Mouse (Mus musculus): ENCODE measurements around the gene Krt82.
"Not testable (repeated sequence)": the region's sequence is repeated elsewhere in the genome, so short reads cannot be mapped to it uniquely, and the experiment has no call there.

The Krt82 gene

DNA sequence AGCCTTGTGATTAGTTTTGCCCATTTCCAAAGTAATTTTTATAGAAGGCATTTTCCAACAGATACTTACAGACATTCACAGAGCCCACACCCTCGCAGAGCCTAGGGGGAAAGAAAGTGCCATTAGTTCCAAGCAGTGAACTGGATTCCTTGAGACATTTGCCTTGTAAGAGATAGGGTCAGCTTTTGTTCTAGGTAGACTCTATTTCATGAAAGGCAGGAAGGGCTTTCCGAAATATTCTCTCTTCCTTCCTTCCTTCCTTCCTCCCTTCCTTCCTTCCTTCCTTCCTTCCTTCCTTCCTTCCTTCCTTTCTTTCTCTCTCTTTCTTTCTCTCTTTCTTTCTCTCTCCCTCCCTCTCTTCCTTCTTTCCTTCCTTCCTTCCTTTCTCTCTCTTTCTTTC, 33.3 kb downstream of the Krt82 start, which contains the start of gene Gm49425:
Gene Gm49425, minus strand, starts transcription at position 101 of the 400 bp plus-strand sequence.
- not testable (repeated sequence) for DNase-seq (ENCODE audit: low read depth)

DNA sequence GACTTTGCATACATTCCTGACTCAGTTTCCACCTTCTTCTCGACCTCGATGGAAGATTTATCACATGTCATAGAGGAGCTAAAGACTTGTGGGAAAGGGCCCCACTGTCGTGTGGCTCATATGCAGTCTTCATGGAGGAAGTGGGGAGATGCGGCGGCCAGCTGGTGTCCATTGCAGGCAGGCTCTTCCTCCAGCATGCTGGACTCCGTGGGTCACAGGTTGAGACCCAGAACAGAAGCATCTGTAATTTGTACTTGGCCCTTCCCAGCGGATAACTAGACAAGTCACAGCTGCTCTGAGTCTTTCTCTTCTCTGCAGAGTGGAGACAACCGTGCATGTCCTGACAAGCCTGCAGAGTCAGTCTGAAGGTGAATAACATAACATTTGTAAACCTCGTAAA, 42.2 kb downstream of the Krt82 start:
- DNase-seq (ENCODE audit: low read depth) = no peak

DNA sequence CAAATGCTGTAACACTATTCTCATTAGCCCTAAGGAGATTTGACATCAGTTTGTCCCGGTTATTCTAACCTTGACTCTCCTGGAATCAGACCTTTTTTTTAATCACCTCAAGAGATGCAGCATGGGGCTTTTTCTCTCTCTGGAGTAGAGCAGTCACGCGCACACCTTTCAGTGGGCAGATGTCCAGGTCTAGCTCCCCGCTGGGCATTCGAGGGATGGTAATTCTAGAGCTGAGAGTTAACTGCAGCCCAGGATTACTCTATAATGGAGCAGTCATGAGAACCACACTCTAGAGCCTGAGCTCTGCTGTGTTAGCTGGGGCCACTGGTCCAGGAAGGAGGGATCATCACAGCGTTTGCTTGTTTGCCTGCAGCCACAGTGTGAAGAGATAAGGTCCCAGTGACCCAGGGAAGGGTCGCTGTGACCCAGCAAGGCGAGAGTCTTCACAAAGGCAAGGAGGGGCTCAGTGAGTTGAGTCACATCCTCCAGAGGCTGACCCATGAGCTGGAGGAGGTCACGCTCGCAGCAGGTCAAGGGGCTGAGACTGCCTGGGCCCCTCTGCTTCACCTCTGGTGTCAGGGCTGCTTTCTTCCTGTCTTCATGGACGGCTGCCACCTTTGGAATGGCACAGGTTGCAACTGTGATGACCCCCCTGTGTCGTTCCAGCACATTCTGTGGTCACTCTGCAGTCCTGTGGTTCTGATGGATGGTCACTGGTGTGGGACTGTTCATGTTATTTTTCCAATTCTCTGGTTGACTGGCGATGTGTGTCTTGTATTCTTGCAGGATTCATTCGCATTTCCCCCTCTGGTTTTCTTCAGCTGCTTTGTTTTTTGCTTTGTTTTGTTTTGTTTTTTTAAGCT, 43.3 kb downstream of the Krt82 start:
- DNase-seq (ENCODE audit: low read depth) = no peak

DNA sequence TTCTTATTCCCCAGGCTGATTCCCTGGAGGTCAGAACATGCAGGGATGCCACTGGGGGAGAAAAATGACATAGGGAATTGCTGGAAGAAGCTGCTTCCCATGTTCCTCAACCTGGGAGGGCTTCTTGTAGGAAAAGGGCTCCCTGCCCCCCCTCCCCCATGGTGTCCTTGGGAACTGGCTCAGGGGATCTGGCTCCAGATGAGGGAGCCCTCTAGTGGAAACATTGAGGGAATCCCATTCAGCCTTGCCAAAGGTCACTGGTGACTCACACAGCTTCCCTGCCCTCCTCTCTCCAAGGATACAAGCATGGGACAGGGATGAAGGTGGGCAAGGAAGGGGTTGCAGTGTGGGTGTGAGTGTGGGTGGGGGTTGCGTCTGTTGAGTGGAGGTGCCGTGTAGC, 53.3 kb downstream of the Krt82 start:
- DNase-seq (ENCODE audit: low read depth) = no peak

DNA sequence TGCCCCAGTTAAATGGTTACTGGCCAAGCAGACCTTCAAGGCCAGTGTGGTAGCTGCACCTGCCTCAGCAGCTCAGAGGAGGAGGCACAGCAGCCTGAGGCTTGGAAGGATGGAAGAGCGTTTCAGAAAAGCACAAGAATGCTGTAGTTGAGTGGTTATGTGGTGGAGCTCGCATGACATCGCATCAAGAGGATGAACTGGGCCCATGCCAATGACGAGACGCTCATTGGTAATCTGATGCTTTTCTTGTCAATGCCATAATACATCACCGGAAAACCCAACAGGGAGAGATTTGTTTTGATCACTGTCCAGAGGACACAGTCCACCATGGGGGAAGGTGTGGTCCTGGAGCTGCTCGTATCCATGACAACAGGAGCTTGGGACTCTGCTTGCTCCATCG, 55.2 kb downstream of the Krt82 start:
- DNase-seq (ENCODE audit: low read depth) = no peak

DNA sequence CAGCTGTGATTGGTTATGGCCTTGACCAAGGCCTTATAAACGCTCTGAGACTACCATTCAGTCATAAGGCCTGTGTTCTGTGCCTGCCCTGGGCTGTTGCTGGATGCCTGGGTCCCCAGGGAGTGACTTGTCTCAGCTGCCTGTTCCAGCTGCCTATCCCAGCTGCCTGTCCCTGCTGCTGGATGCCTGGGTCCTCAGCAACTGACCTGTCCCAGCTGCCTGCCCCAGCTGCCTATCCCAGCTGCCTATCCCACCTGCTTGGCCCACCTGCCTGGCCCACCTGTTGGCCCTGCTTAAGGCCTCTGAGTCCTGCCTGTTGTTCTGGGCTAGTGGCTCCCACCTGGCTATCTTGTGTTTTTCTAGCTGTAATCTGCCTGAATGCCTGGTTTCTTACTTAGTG, 56.3 kb downstream of the Krt82 start:
- DNase-seq (ENCODE audit: low read depth) = no peak

DNA sequence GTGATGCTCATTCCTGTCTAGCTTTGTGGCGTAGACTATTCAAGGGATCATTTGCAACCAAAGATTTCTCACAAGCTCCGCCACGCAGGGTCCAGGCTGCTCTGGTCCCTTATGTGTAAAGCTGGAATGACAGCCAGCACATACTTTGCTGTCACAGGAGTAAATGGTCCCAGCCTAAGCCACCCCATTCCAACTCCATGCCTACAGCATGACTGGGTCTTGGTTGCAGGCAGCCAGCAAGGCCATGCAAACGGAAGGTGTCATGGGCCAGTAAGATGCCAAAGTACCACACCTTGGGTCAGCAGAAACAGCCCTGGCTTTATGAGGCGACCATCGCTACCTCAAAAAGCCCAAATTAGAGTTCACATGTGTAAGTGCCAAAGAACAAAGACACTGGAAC, 56.8 kb downstream of the Krt82 start:
- DNase-seq (ENCODE audit: low read depth) = no peak

DNA sequence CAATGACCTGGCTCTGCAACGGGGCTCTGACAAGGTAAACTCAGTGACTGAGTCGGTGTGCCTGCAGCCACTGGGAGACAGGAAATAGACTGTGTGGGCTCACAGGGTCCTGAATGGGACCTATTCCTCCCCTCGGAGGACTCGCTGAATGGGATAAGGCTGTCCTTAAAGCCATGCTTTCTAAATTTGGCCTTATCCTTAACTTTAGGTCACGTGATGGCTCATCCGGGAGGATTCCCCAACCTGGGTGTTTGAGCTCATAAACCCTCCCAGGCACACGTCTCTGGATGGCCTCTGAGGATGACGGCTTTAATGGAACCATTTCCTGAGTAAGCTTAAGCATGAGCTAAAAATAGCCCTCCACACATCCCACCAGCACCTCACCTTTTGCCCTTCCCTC, 57.7 kb downstream of the Krt82 start:
- DNase-seq (ENCODE audit: low read depth) = no peak

DNA sequence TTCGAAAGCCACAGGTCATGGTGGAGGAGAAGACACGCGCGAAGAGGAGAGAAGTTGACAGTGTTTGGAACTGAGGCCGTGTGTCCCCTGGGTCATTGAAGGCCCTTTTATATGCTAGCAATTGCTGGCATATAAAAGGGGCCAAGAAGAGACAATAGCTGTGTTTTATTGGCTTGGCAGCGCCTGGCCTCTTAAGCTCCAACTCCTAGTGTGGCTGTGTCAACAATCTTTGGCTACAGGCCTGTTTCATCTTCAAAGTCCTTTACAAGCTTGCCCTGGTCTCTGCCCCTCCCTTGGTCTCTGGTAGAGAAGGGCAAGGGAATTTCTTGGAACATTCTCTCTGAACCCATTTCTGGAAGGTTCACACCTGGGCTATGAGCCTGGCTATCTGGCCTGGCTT, 59.0 kb downstream of the Krt82 start, which contains the start of gene Krt83:
Gene Krt83, minus strand, starts transcription at position 82 of the 400 bp plus-strand sequence.
- no peak for DNase-seq (ENCODE audit: low read depth)

Data from naive thymus-derived CD4-positive, alpha-beta T cell, adult 2 months (primary cell).